Mouse (Mus musculus) stomach, embryonic 14.5 days (tissue): ENCODE data around the gene Cntfr. TPM values are rescaled to one million over a fixed set of nuclear protein-coding genes. Genes with fewer than 3 reads are reported as not detected.

Source experiments
- ATAC-seq: fragments of 200-750 bp; cut with Nextera tagmentation; 2 replicates; pipeline ENCODE4 v1.8.0; 2017; ENCODE audit warnings: low read depth, moderate TSS enrichment; ENCODE audit not compliant: insufficient number of reproducible peaks, insufficient read depth, low FRiP score
- H3K27ac ChIP-seq: fragments of 300-500 bp; sonication (generic); 2 replicates; pipeline ENCODE4 v1.5.1; 2014; ENCODE audit warnings: mild to moderate bottlenecking, low read length, moderate library complexity, mixed read lengths
- H3K27me3 ChIP-seq: fragments of 300-500 bp; sonication (generic); 2 replicates; pipeline ENCODE4 v1.6.1; 2014; ENCODE audit warnings: low read length, control low read depth, mixed read lengths; ENCODE audit not compliant: control insufficient read depth, insufficient read depth
- H3K36me3 ChIP-seq: fragments of 300-500 bp; sonication (generic); 2 replicates; pipeline ENCODE4 v1.6.1; 2014; ENCODE audit warnings: mild to moderate bottlenecking, control low read depth, low read length, moderate library complexity, mixed read lengths; ENCODE audit not compliant: control insufficient read depth, insufficient read depth
- H3K4me1 ChIP-seq: fragments of 300-500 bp; sonication (generic); 2 replicates; pipeline ENCODE4 v1.6.1; 2014; ENCODE audit warnings: low read length, control low read depth, mixed read lengths; ENCODE audit not compliant: control insufficient read depth, insufficient read depth
- H3K4me2 ChIP-seq: fragments of 300-500 bp; sonication (generic); replicated peaks from 2 replicates; pipeline ENCODE4 v1.6.1; 2014; ENCODE audit warnings: low read depth, low read length, control low read depth
- H3K4me3 ChIP-seq: fragments of 300-500 bp; sonication (generic); 2 replicates; pipeline ENCODE4 v1.5.1; 2014; ENCODE audit warnings: low read depth, low read length, control low read depth
- H3K9ac ChIP-seq: fragments of 300-500 bp; sonication (generic); replicated peaks from 2 replicates; pipeline ENCODE4 v1.6.1; 2014; ENCODE audit warnings: low read depth, mild to moderate bottlenecking, control low read depth, low read length, moderate library complexity, mixed read lengths
- H3K9me3 ChIP-seq: fragments of 300-500 bp; sonication (generic); 2 replicates; pipeline ENCODE4 v1.6.1; 2016; ENCODE audit warnings: low read depth, low read length, control low read depth; ENCODE audit not compliant: control insufficient read depth
- WGBS: fragments of 180-500 bp; shearing (Covaris S2); extraction: QIAGEN DNeasy Blood & Tissue Kit; methylation state at CpG from one replicate; pipeline ENCODE4 v1.1.7; 2014; 5-methylcytosine and 5-hydroxymethylcytosine counted together
- polyA plus RNA-seq: library from polyadenylated mRNA; unstranded; fragments of >200 nt; fragmentation: Nextera tagmentation; extraction: Ambion mirVana; gene quantifications from 2 replicates; pipeline ENCODE4 v1.2.1, GENCODE M21; 2014

Cntfr gene
- polyA plus RNA-seq, 1 experiment from 2014 or later, result 11.3 TPM

GRCm38 (mm10) chr4:41615661-41616599, 81.0 kb downstream of the Cntfr start:
- H3K27ac ChIP-seq, result no peak overlapping the region
- WGBS, result 59% methylated on average over 9 of the region's 9 CpGs
- no peak for ATAC-seq

GRCm38 (mm10) chr4:41614156-41614555, 82.7 kb downstream of the Cntfr start:
- Histone ChIP-seq H3K9me3 (no peaks in the 10 kb centered on the region), H3K27ac (no peak overlapping the region), H3K36me3 (no peaks in the 10 kb centered on the region), H3K9ac (no peak overlapping the region), H3K27me3 (no peaks in the 10 kb centered on the region), H3K4me1 (peaks cover 5% of the 10 kb centered on the region; the same call in 1 of the 2 replicates), H3K4me2 (no peak overlapping the region), H3K4me3 (no peak overlapping the region)
- 7% methylated on average over 7 of the region's 7 CpGs for WGBS
- no peak for ATAC-seq

More at GRCm38 (mm10) chr4:41615661-41616599, 81.0 kb downstream of the Cntfr start:
- Histone ChIP-seq H3K9me3 (no peaks in the 10 kb centered on the region), H3K27me3 (no peaks in the 10 kb centered on the region), H3K4me1 (peaks cover 5% of the 10 kb centered on the region; the same call in 1 of the 2 replicates), H3K36me3 (no peaks in the 10 kb centered on the region), H3K4me2 (no peak overlapping the region), H3K4me3 (no peak overlapping the region), H3K9ac (no peak overlapping the region)

GRCm38 (mm10) chr4:41612166-41612565, 84.7 kb downstream of the Cntfr start:
- no peak for ATAC-seq
- 54% methylated on average over 8 of the region's 8 CpGs for WGBS
- Histone ChIP-seq H3K4me1 (no peaks in the 10 kb centered on the region), H3K27me3 (no peaks in the 10 kb centered on the region), H3K9me3 (no peaks in the 10 kb centered on the region), H3K4me3 (no peak overlapping the region), H3K27ac (no peak overlapping the region), H3K9ac (no peak overlapping the region), H3K4me2 (no peak overlapping the region), H3K36me3 (no peaks in the 10 kb centered on the region)

- no peaks in the 10 kb centered on the region for H3K9me3 ChIP-seq
- no peak for ATAC-seq
These were observed 86.3 kb downstream of the Cntfr start for GRCm38 (mm10) chr4:41610594-41610980.

GRCm38 (mm10) chr4:41609681-41610593, 87.0 kb downstream of the Cntfr start:
- Histone ChIP-seq H3K9ac (no peak overlapping the region), H3K4me2 (no peak overlapping the region), H3K36me3 (no peaks in the 10 kb centered on the region), H3K9me3 (no peaks in the 10 kb centered on the region), H3K4me3 (no peak overlapping the region), H3K27ac (no peak overlapping the region), H3K27me3 (no peaks in the 10 kb centered on the region), H3K4me1 (no peaks in the 10 kb centered on the region)
- WGBS, result 79% methylated on average over 10 of the region's 10 CpGs
- no peak for ATAC-seq

More at GRCm38 (mm10) chr4:41610594-41610980, 86.3 kb downstream of the Cntfr start:
- 51% methylated on average over 6 of the region's 6 CpGs for WGBS
- Histone ChIP-seq H3K27ac (no peak overlapping the region), H3K4me2 (no peak overlapping the region), H3K36me3 (no peaks in the 10 kb centered on the region), H3K9ac (no peak overlapping the region), H3K27me3 (no peaks in the 10 kb centered on the region), H3K4me3 (no peak overlapping the region), H3K4me1 (no peaks in the 10 kb centered on the region)

Other genes starting within 250 kb of the Cntfr start
- 7.4 and 8.0 TPM in 2 replicates for gene Kif24, start 232.2 kb downstream of the Cntfr start, polyA plus RNA-seq
- gene Nudt2, start 231.9 kb downstream of the Cntfr start, polyA plus RNA-seq, result 47.7 and 50.6 TPM in 2 replicates
- 4.6 and 4.8 TPM in 2 replicates for gene AI464131, start 194.0 kb downstream of the Cntfr start, polyA plus RNA-seq
- gene 1110017D15Rik, start 179.8 kb downstream of the Cntfr start, polyA plus RNA-seq, result 0.98 and 1.8 TPM in 2 replicates
- 3.9 and 4.0 TPM in 2 replicates for gene Fam219a, start 127.6 kb downstream of the Cntfr start, polyA plus RNA-seq
- 4.8 TPM in 2 replicates for gene Dnaic1, start 127.3 kb downstream of the Cntfr start, polyA plus RNA-seq
- gene Enho, start 56.8 kb downstream of the Cntfr start, polyA plus RNA-seq, result 30.7 and 30.9 TPM in 2 replicates
- 162 TPM in 2 replicates for gene Il11ra1, start 2.9 kb upstream of the Cntfr start, polyA plus RNA-seq
- 65.3 and 71.5 TPM in 2 replicates for gene Rpp25l, start 16.4 kb upstream of the Cntfr start, polyA plus RNA-seq
- gene Dctn3, start 26.1 kb upstream of the Cntfr start, polyA plus RNA-seq, result 121 and 126 TPM in 2 replicates
- not detected in 2 replicates for gene Arid3c, start 34.1 kb upstream of the Cntfr start, polyA plus RNA-seq
- 35.4 and 40.0 TPM in 2 replicates for gene Galt, start 58.1 kb upstream of the Cntfr start, polyA plus RNA-seq
- 81.2 and 90.6 TPM in 2 replicates for gene Sigmar1, start 59.1 kb upstream of the Cntfr start, polyA plus RNA-seq
- 44.0 and 49.7 TPM in 2 replicates for gene Ccl27a, start 77.2 kb upstream of the Cntfr start, polyA plus RNA-seq
- 29.6 and 32.8 TPM in 2 replicates for gene Gm21541, start 206.5 kb upstream of the Cntfr start, polyA plus RNA-seq
- 0.78 and 2.2 TPM in 2 replicates for gene Gm20878, start 244.5 kb upstream of the Cntfr start, polyA plus RNA-seq